Mouse (Mus musculus) hindbrain, embryonic 13.5 days (tissue): ENCODE data around the gene Gnaz. TPM values are rescaled to one million over a fixed set of nuclear protein-coding genes. Genes with fewer than 3 reads are reported as not detected.

Experiments
- polyA plus RNA-seq: library from polyadenylated mRNA; unstranded; fragments of >200 nt; fragmentation: Nextera tagmentation; extraction: Ambion mirVana; gene quantifications from 2 replicates; pipeline ENCODE4 v1.2.1, GENCODE M21; 2015

Gnaz gene
- polyA plus RNA-seq, 1 experiment from 2014 or later = 45.1 TPM

Other genes starting within 250 kb of the Gnaz start
- gene Rsph14, start 65.4 kb downstream of the Gnaz start, polyA plus RNA-seq = 0.91 and 1.0 TPM in 2 replicates
- 14.4 and 15.7 TPM in 2 replicates for gene Rab36, start 69.9 kb downstream of the Gnaz start, polyA plus RNA-seq
- gene Bcr, start 93.4 kb downstream of the Gnaz start, polyA plus RNA-seq = 15.1 and 15.8 TPM in 2 replicates
- gene Specc1l, start 244.9 kb downstream of the Gnaz start, polyA plus RNA-seq = 33.9 and 34.6 TPM in 2 replicates